Mouse (Mus musculus): ENCODE measurements around the gene Vdac2.

DNA sequence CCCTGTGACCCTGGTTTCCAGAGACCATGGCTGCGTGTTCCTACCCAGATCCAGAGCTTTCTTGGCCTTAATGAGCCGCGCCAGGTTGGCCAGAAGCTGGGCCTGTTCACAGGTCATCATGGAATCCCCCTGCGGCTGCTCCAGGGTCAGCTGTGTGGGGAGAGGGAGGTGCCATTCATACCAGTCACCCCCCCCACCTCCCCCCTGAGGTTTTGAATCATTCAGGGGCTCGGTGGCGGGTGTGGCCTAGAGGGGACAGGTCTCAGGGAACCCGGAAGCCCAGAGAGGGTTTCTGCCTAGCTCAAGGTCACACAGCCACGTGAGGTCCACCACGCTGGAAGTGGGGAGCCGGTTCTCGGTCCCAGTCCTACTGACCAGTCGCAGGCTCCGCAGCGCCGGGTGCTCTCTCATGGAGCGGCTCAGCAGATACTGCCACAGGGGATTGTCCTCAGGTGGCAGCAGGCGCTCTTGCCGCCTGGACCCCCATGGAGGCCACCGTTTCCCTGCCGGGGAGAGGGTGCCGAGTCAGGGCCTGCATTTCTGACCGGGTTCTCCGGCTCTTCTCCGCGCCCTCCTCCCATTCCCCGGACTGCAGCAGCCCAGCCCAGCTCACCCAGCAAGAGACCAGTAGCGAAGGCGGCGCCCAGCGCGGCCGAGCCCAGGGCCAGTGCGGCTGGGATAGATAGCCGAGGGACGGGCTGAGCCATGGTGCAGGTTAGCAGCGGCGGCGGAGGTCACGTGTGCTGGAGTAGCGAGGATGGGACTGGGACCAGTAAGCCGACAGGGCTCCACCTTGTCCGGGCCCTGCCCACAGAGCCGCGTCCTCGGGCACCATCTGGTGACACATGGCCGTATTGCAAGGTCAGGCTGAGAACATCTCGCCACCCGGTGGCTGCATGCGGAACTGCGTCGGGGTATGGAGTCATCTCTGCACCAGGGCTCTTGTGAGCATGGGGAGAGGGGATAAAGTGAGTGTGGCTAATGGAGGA is 23.4 kb downstream of the Vdac2 start, which contains the start of gene Comtd1:
- TF ChIP-seq CTCF (IDR thresholded peaks at IDR 0.05; ENCODE audit: low read depth, low read length) (no peak), EP300 (IDR thresholded peaks at IDR 0.05; ENCODE audit: insufficient read depth, low read depth, low read length) (no peak), POLR2A (IDR thresholded peaks at IDR 0.05; ENCODE audit: insufficient read depth, low read length) (no peak)

Data from ES-Bruce4 (cell line).